Mouse (Mus musculus) urinary bladder, postnatal 14 days (tissue): ENCODE measurements around the gene Osbpl3.
A peak's percentile ranks its signal among the peaks of the same experiment; 100 is the strongest.

Experiments
- DNase-seq: peaks from one replicate; pipeline ENCODE4 v3.0.0; 2021; ENCODE audit warnings: low spot score

The Osbpl3 gene

DNA sequence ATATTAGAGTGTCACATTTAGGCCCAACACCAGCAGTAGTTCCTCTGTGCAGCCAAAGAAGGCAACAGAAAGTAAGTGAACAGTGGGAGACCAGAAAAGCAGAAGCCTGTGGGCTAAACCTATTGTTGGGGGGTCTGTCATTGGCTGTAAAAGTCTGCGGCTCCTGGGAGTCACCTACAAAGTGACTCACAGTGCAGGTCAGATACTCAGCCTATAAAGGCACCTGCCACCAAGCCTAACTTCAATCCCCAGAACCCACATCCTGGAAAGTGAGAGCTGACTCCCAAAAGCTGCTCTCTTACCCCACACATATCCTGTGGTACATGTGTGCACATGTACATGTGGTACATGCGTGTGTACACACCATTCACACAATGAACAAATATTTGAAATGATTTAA, 124.5 kb downstream of the Osbpl3 start:
- no peak for DNase-seq

- DNase-seq, result no peak
Measured at GRCm38 (mm10) chr6:50329380-50329779, 126.6 kb downstream of the Osbpl3 start.

DNA sequence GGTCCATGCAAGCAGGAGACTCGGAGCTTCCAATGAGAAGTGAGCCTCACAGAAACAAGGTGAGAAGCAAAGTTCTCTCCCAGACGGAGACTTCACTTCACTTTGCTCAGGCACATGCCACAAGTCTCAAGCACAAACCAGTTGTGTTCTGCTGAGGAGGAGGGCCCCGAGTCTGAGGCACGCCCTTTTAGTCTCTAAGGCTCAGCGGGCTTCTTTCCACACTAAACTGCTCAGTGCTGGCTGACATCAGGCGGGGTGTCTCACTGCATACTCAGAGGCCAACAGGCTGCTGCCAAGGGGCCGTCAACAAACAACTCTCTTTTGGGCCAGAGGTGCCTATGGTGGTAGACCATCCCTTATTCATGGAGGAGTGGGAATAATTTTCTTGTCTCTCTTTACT, 127.1 kb downstream of the Osbpl3 start:
- DNase-seq, result peak; percentile 36

- no peak for DNase-seq
Measured at GRCm38 (mm10) chr6:50326192-50326591, 129.8 kb downstream of the Osbpl3 start.

- DNase-seq, result no peak
Measured at GRCm38 (mm10) chr6:50325485-50325884, 130.5 kb downstream of the Osbpl3 start.

DNA sequence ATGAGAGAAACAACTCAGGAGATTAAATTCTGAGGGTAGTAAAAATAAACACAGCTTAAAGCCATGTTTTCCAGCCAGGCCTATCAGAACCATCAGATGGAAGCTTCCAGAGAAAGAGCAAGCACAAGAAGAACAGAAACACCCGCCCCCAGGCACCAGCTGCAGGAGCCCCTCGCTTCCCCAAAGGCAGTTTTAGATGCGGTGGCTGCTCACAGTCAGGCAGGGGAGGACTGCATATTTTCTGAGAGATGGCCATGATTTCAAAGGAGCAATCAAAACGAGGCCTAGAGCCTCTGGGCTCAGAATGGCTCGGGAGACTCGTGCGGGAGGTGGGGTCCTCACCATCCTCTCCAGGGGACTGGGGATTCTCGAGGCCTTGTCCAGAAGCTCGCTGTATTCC, 133.4 kb downstream of the Osbpl3 start:
- no peak for DNase-seq

DNA sequence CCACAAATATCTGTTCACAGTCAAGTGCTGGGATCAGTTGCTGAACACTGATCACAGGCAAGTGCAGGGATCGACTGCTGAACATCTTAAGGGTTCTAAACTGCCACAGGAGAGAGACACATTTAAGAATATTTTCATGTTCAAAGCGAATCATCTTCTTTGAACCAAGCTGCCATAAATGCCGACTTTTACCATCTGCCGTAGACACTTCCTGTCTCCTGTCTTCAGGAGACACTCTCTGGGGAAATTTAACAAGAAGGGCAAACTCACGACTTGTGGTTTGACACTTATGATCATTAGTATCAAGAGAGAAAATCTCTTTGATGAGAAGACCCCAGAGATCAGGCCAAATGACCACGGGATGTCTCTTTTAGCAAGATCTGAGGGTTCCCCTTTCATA, 134.3 kb downstream of the Osbpl3 start:
- no peak for DNase-seq

- no peak for DNase-seq
Measured at GRCm38 (mm10) chr6:50318590-50319172, 137.3 kb downstream of the Osbpl3 start.

DNA sequence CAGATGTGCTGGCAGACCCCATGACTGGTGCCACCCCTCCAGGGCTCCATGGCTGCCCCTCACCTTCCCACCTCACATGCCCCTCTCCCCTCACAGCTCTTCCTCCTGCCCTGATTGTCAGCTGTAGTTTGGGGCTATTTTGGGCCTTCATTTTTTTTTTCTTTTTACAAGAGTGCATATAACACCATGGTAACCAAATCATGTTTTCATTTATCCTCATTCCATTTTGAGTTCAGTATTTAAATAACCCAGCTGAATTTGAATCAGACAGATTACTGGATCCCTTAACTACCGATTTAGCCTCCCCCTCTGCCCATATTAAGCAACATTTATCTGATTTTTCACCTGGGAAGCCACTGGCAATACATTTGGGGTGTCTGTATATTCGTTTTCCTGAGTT, 137.9 kb downstream of the Osbpl3 start:
- DNase-seq, result no peak

DNA sequence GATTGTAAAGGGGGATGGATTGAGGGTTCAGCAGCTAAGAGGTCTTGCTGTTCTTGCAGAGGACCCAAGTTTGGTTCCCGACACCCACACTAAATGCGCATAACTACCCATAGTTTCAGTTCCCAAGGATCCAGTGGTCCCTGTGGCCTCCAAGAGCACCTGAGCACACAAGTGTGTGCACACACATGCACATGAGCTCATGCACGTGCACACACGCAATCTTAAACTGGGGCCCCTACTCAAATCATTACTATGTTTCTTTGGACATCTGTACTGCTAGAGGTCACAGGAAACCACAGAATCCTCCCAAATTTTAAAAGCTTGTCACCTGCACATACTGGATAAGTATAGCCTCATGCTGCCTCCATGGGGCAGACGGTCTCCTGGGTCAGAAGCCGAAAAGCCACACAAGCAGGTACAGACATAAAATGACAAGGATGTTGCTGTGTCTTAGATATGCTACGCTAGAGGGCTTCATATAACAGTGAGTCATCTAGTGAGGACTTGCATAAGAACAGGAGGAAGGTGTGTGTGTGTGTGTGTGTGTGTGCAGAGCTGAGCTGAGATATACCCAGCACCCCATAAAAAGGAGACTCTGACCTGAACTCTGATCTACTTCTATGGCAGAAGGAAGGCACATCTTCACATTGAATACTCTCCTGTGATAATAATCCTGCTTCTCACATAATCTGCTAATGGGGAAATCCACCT, 139.1 kb downstream of the Osbpl3 start:
- DNase-seq, result no peak

- no peak for DNase-seq
Measured at GRCm38 (mm10) chr6:50314406-50315071, 141.5 kb downstream of the Osbpl3 start.

DNA sequence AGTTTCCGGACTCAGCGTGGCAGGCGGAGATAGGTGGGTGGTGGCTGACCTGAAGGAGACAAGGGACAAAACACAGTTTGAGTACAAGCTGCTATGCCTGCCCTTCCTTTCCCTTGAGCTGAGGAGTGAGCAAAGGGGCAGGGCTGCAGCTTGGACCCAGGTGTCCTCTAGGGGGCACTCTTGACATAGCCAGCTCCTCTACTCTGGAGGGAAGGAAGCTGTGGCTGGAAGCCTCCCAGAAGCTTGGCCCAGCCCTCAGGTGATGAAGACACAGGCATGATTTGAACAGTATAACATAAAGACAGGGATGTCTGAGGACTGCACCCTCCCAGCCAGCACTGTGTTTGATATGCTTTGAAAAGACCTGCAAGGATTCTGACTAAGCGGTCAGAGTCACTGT, 143.4 kb downstream of the Osbpl3 start:
- peak; percentile 80 for DNase-seq

- peak; percentile 21 for DNase-seq
Measured at GRCm38 (mm10) chr6:50309019-50309418, 147.0 kb downstream of the Osbpl3 start.

- DNase-seq, result no peak
Measured at GRCm38 (mm10) chr6:50306625-50307024, 149.4 kb downstream of the Osbpl3 start.

- DNase-seq, result peak; percentile 82
Measured at GRCm38 (mm10) chr6:50304949-50305491, 151.0 kb downstream of the Osbpl3 start.

DNA sequence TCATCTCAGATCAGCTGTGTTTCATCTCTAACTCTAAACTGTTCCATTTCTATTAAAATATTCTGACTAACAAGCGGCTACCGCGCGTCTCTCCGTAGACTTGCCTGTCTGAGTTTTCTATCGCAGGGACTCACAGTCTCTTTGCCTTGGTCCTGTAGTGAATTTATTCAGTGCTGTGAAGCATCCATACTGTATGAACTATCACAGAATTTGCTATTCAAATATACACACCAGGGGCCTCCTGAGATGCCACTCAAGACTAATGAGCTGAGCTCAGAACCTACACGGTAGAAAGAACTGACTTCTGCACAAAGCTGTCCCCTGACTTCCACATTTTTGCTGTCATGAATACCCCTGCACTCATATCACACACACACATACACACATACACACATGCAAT, 154.9 kb downstream of the Osbpl3 start:
- DNase-seq, result no peak

DNA sequence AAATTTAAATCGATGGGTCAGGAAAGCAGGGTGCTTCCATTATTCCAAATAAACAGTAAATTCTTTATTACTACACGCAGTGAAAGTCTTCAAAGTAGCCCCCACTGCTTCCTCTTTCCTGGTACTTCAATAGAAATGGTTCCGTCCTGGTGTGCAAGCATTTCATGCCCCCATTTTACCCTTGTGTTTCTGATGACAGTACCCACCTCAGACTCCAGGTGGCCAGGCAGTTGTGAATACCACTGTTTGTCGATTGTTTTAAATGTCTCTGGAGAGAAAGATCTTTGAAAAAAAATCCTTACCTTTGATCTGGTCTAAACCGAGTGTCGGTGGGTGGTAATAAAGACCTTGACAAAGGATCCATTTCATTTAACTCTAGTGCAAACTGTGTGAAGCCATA, 155.4 kb downstream of the Osbpl3 start:
- DNase-seq, result no peak

DNA sequence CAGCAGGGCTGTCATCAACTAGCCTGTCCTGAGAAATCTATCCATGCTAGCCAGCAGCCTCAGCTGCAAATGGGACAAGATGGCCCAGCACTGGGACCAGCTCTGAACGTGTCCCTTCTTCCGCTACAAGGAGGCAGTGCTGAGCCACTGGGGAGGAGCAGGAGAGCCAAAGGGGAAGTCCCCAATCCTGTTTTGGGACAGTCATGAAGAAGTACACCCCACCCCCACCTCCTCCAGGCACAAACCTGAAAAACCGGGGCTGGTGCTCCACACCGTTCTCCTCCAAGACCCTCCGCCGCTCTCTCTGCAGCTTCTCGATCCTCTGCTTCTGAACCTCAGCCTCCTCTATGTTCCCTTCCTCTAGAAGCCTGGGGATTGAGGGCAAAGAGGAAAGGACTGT, 156.9 kb downstream of the Osbpl3 start:
- no peak for DNase-seq

- no peak for DNase-seq
Measured at GRCm38 (mm10) chr6:50297671-50298070, 158.3 kb downstream of the Osbpl3 start.

- DNase-seq, result no peak
Measured at GRCm38 (mm10) chr6:50295136-50295535, 160.9 kb downstream of the Osbpl3 start.

GRCm38 (mm10) chr6:50294128-50294527, 161.9 kb downstream of the Osbpl3 start:
- DNase-seq, result peak; percentile 79

- no peak for DNase-seq
Measured at GRCm38 (mm10) chr6:50291650-50292049, 164.4 kb downstream of the Osbpl3 start.

DNA sequence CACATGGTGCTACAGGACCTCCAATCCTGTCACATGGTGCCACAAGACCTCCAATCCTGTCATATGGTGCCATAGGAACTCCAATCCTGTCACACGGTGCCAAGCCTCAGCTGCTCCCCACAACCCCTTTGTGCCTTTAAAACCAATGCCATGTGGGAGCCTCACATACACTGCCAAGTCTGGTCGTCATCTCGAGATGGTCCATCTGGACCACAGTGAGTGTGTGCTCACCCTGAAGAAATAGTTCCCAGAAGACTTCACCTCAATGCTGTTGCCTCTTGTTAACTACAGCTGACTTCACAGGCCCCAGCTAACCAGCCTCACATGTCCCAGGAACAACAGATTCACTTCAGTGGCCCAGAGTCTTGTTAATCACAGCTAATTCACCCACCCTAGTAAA, 169.1 kb downstream of the Osbpl3 start:
- DNase-seq, result no peak
